Mouse (Mus musculus): Measurements from ENCODE around the gene Kdm2a.

DNA sequence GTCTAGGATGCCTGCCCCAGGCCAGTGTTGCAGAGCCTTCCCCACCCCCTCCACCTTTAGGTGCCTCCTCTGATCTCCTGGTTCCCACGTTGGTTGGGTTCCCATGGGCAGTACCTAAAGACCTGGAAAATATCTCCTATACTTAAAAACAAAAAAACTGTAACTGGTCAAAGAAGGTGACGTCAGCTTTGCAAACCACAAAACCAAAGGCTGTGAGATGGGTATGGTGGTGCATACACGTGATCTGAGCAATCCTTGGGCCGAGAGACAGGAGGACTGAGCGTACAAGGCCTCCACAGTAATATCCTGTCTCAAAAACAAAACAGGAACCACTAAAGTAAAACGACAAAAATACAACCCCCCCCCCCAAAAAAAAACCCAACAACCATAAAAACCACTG, 39.8 kb upstream of the Kdm2a start:
- TF ChIP-seq HCFC1 (IDR thresholded peaks at IDR 0.05; ENCODE audit: borderline replicate concordance, insufficient read depth, low read length), result no peak
- TF ChIP-seq ZNF384 (IDR thresholded peaks at IDR 0.05; ENCODE audit: low read depth, low read length), result no peak
